Mouse (Mus musculus) neural tube, embryonic 14.5 days (tissue): ENCODE measurements around the gene Iqgap3. TPM values are rescaled to one million over a fixed set of nuclear protein-coding genes. Genes with fewer than 3 reads are reported as not detected.

Experiments
- ATAC-seq: fragments of 200-750 bp; cut with Nextera tagmentation; 2 replicates; pipeline ENCODE4 v1.8.0; 2017; ENCODE audit warnings: low read depth, mild to moderate bottlenecking, moderate TSS enrichment, moderate library complexity
- H3K27ac ChIP-seq: fragments of 300-500 bp; sonication (generic); 2 replicates; pipeline ENCODE4 v1.5.1; 2014; ENCODE audit warnings: low read depth, mild to moderate bottlenecking, control low read depth, low read length, moderate library complexity, mixed read lengths
- H3K27me3 ChIP-seq: fragments of 300-500 bp; sonication (generic); 2 replicates; pipeline ENCODE4 v1.6.1; 2014; ENCODE audit warnings: low read length; ENCODE audit not compliant: control insufficient read depth, insufficient read depth
- H3K36me3 ChIP-seq: fragments of 300-500 bp; sonication (generic); 2 replicates; pipeline ENCODE4 v1.6.1; 2014; ENCODE audit warnings: low read length, mixed read lengths; ENCODE audit not compliant: control insufficient read depth, insufficient read depth
- H3K4me1 ChIP-seq: fragments of 300-500 bp; sonication (generic); 2 replicates; pipeline ENCODE4 v1.6.1; 2014; ENCODE audit warnings: low read length; ENCODE audit not compliant: control insufficient read depth, insufficient read depth
- H3K4me2 ChIP-seq: fragments of 300-500 bp; sonication (generic); 2 replicates; pipeline ENCODE4 v1.6.1; 2014; ENCODE audit warnings: mild to moderate bottlenecking, low read depth, low read length, control low read depth
- H3K4me3 ChIP-seq: fragments of 300-500 bp; sonication (generic); 2 replicates; pipeline ENCODE4 v1.5.1; 2014; ENCODE audit warnings: low read depth, low read length, control low read depth, mixed read lengths
- H3K9ac ChIP-seq: fragments of 300-500 bp; sonication (generic); replicated peaks from 2 replicates; pipeline ENCODE4 v1.6.1; 2014; ENCODE audit warnings: low read depth, mild to moderate bottlenecking, control low read depth, low read length, mixed read lengths
- H3K9me3 ChIP-seq: fragments of 300-500 bp; sonication (generic); 2 replicates; pipeline ENCODE4 v1.6.1; 2016; ENCODE audit warnings: low read length; ENCODE audit not compliant: control insufficient read depth
- WGBS: fragments of 180-500 bp; shearing (Covaris S2); extraction: QIAGEN DNeasy Blood & Tissue Kit; methylation state at CpG from one replicate; pipeline ENCODE4 v1.1.7; 2014; 5-methylcytosine and 5-hydroxymethylcytosine counted together
- polyA plus RNA-seq: library from polyadenylated mRNA; unstranded; fragments of >200 nt; fragmentation: Nextera tagmentation; extraction: Ambion mirVana; gene quantifications from 2 replicates; pipeline ENCODE4 v1.2.1, GENCODE M21; 2014

Gene Iqgap3
- polyA plus RNA-seq, 1 experiment from 2014 or later: 1.2 TPM

GRCm38 (mm10) chr3:88149510-88149974 lies 67.8 kb downstream of the Iqgap3 start:
- Histone ChIP-seq H3K4me3 (no peak overlapping the region), H3K36me3 (no peaks in the 10 kb centered on the region), H3K27me3 (no peaks in the 10 kb centered on the region), H3K4me2 (peak overlapping the region; percentile 7; the same call in 1 of the 2 replicates), H3K4me1 (peaks cover 64% of the 10 kb centered on the region), H3K27ac (peak overlapping the region; percentile 45), H3K9me3 (no peaks in the 10 kb centered on the region), H3K9ac (peak overlapping the region; percentile 29; the same call in 1 of the 2 replicates)
- WGBS: 10% methylated on average over 6 of the region's 6 CpGs
- ATAC-seq: no peak

- ATAC-seq: no peak
- 16% methylated on average over 14 of the region's 14 CpGs for WGBS
- H3K4me3 ChIP-seq: no peak overlapping the region
Observed at GRCm38 (mm10) chr3:88150061-88150998, 68.6 kb downstream of the Iqgap3 start.

GRCm38 (mm10) chr3:88150999-88151364 lies 69.2 kb downstream of the Iqgap3 start:
- Histone ChIP-seq H3K9ac (no peak overlapping the region), H3K4me1 (peaks cover 50% of the 10 kb centered on the region), H3K4me2 (no peak overlapping the region; the same call in 1 of the 2 replicates), H3K9me3 (no peaks in the 10 kb centered on the region), H3K27ac (peak overlapping the region; percentile 45; the same call in 1 of the 2 replicates), H3K27me3 (no peaks in the 10 kb centered on the region), H3K36me3 (0 out of 2 replicates have a peak, but pooled peaks cover 3% of the 10 kb centered on the region), H3K4me3 (no peak overlapping the region)
- WGBS: 55% methylated on average over 3 of the region's 3 CpGs
- no peak for ATAC-seq

More at GRCm38 (mm10) chr3:88150061-88150998, 68.6 kb downstream of the Iqgap3 start:
- Histone ChIP-seq H3K27me3 (no peaks in the 10 kb centered on the region), H3K9me3 (no peaks in the 10 kb centered on the region), H3K9ac (peak overlapping the region; percentile 29; the same call in 1 of the 2 replicates), H3K4me2 (peak overlapping the region; percentile 11; the same call in 1 of the 2 replicates), H3K4me1 (peaks cover 56% of the 10 kb centered on the region), H3K27ac (peak overlapping the region; percentile 45), H3K36me3 (no peaks in the 10 kb centered on the region)

- peak; percentile 90 for ATAC-seq
- H3K27ac ChIP-seq: peak overlapping the region; percentile 45
- peaks cover 46% of the 10 kb centered on the region for H3K4me1 ChIP-seq
- H3K4me3 ChIP-seq: no peak overlapping the region
- 0 out of 2 replicates have a peak, but pooled peaks cover 7% of the 10 kb centered on the region for H3K36me3 ChIP-seq
- H3K27me3 ChIP-seq: no peaks in the 10 kb centered on the region
- H3K9me3 ChIP-seq: no peaks in the 10 kb centered on the region
- H3K4me2 ChIP-seq: peak overlapping the region; percentile 8; the same call in 1 of the 2 replicates
- H3K9ac ChIP-seq: no peak overlapping the region
- WGBS: 22% methylated on average over 3 of the region's 3 CpGs
Observed at GRCm38 (mm10) chr3:88152056-88152455, 70.3 kb downstream of the Iqgap3 start.

GRCm38 (mm10) chr3:88153290-88154011 lies 71.7 kb downstream of the Iqgap3 start:
- peaks cover 41% of the 10 kb centered on the region for H3K4me1 ChIP-seq
- H3K27ac ChIP-seq: no peak overlapping the region
- WGBS: 81% methylated on average over 3 of the region's 3 CpGs
- H3K9me3 ChIP-seq: no peaks in the 10 kb centered on the region
- H3K4me3 ChIP-seq: no peak overlapping the region
- peaks cover 12% of the 10 kb centered on the region for H3K36me3 ChIP-seq
- no peak overlapping the region for H3K4me2 ChIP-seq
- H3K9ac ChIP-seq: no peak overlapping the region
- H3K27me3 ChIP-seq: no peaks in the 10 kb centered on the region
- no peak for ATAC-seq

GRCm38 (mm10) chr3:88154236-88154635 lies 72.5 kb downstream of the Iqgap3 start:
- WGBS: 68% methylated on average over 2 of the region's 2 CpGs
- Histone ChIP-seq H3K4me1 (peaks cover 35% of the 10 kb centered on the region), H3K9ac (no peak overlapping the region), H3K4me3 (no peak overlapping the region), H3K27ac (no peak overlapping the region), H3K9me3 (no peaks in the 10 kb centered on the region), H3K4me2 (no peak overlapping the region), H3K27me3 (no peaks in the 10 kb centered on the region), H3K36me3 (peaks cover 17% of the 10 kb centered on the region)
- ATAC-seq: no peak

- H3K27me3 ChIP-seq: no peaks in the 10 kb centered on the region
- no peak overlapping the region for H3K27ac ChIP-seq
- no peak overlapping the region for H3K4me3 ChIP-seq
- H3K9me3 ChIP-seq: no peaks in the 10 kb centered on the region
- peaks cover 33% of the 10 kb centered on the region for H3K36me3 ChIP-seq
- peaks cover 9% of the 10 kb centered on the region for H3K4me1 ChIP-seq
- no peak overlapping the region for H3K9ac ChIP-seq
- no peak for ATAC-seq
- no peak overlapping the region for H3K4me2 ChIP-seq
Observed at GRCm38 (mm10) chr3:88156817-88157216, 75.0 kb downstream of the Iqgap3 start.

- peak; percentile 65 for ATAC-seq
Observed at GRCm38 (mm10) chr3:88157771-88158597, 76.2 kb downstream of the Iqgap3 start.

More at GRCm38 (mm10) chr3:88157771-88158597, 76.2 kb downstream of the Iqgap3 start:
- H3K4me1 ChIP-seq: no peaks in the 10 kb centered on the region; the same call in 1 of the 2 replicates
- no peak overlapping the region for H3K4me3 ChIP-seq
- no peak overlapping the region for H3K27ac ChIP-seq
- no peaks in the 10 kb centered on the region for H3K27me3 ChIP-seq
- no peak overlapping the region for H3K4me2 ChIP-seq
- no peaks in the 10 kb centered on the region for H3K9me3 ChIP-seq
- H3K36me3 ChIP-seq: peaks cover 44% of the 10 kb centered on the region
- WGBS: 20% methylated on average over 23 of the region's 23 CpGs
- H3K9ac ChIP-seq: 0 out of 2 replicates have a peak overlapping the region, but pooled peaks have one; percentile 21
